Mouse (Mus musculus): ENCODE results near the gene Cdc27.

Gene Cdc27

GRCm38 (mm10) chr11:104508455-104508854 is 42.0 kb downstream of the Cdc27 start:
- no peak for DNase-seq (ENCODE audit: low read depth in 1 of 2, low spot score in 2 of 2)

GRCm38 (mm10) chr11:104488292-104488691 is 62.1 kb downstream of the Cdc27 start:
- no peak for DNase-seq (ENCODE audit: low read depth in 1 of 2, low spot score in 2 of 2)

GRCm38 (mm10) chr11:104481971-104482370 is 68.4 kb downstream of the Cdc27 start:
- DNase-seq (ENCODE audit: low read depth in 1 of 2, low spot score in 2 of 2): no peak

GRCm38 (mm10) chr11:104479505-104479904 is 70.9 kb downstream of the Cdc27 start:
- no peak for DNase-seq (ENCODE audit: low read depth in 1 of 2, low spot score in 2 of 2)

GRCm38 (mm10) chr11:104469371-104469835 is 81.0 kb downstream of the Cdc27 start:
- DNase-seq (ENCODE audit: low read depth in 1 of 2, low spot score in 2 of 2): peak; percentile 29 to 65

- no peak for DNase-seq (ENCODE audit: low read depth in 1 of 2, low spot score in 2 of 2)
These were observed 81.6 kb downstream of the Cdc27 start, which contains the start of gene Kansl1 for GRCm38 (mm10) chr11:104468751-104469268. TSS of gene Kansl1 (minus strand) at chr11:104468861.

- no peak for DNase-seq (ENCODE audit: low read depth in 1 of 2, low spot score in 2 of 2)
These were observed 82.7 kb downstream of the Cdc27 start for GRCm38 (mm10) chr11:104467698-104468097.

GRCm38 (mm10) chr11:104461551-104461950 is 88.9 kb downstream of the Cdc27 start:
- peak in 1 of 2 experiments; percentile 6 for DNase-seq (ENCODE audit: low read depth in 1 of 2, low spot score in 2 of 2)

- no peak for DNase-seq (ENCODE audit: low read depth in 1 of 2, low spot score in 2 of 2)
These were observed 90.7 kb downstream of the Cdc27 start for GRCm38 (mm10) chr11:104459671-104460070.

- no peak for DNase-seq (ENCODE audit: low read depth in 1 of 2, low spot score in 2 of 2)
These were observed 91.9 kb downstream of the Cdc27 start for GRCm38 (mm10) chr11:104458507-104458906.

Measured in monocyte, adult 2 months (primary cell).